Mouse (Mus musculus) lung, postnatal 0 days (tissue): ENCODE results near the gene Ccl6.

Source experiments
- CTCF ChIP-seq: IDR thresholded peaks from 2 replicates; pipeline ENCODE4 v1.5.1; 2016; ENCODE audit warnings: antibody characterized with exemption, mild to moderate bottlenecking
- EP300 ChIP-seq: IDR thresholded peaks from 2 replicates; pipeline ENCODE4 v1.6.1; 2016; ENCODE audit warnings: antibody characterized with exemption, mild to moderate bottlenecking, control low read depth

DNA sequence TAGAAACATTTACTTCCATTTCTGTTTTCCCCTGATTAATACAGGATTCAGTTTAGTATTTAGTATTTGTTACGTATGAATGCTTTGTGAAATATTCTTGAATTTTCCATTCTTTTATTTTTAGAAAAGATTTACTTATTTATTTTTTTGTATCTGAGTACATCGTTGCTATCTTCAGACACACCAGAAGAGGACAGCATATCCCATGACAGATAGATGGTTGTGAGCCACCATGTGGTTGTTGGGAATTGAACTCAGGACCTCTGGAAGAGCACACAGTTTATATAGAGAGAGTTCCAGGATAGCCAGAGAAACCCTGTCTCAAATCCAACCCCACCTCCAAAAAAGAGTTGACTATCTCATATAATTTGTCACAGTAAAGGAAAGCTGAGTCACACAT is 42.0 kb upstream of the Ccl6 start:
- TF ChIP-seq CTCF: no peak
- TF ChIP-seq EP300: no peak
